Mouse (Mus musculus) hindbrain, postnatal 0 days (tissue): ENCODE data around the gene Gstt4. TPM values are rescaled to one million over a fixed set of nuclear protein-coding genes. Genes with fewer than 3 reads are reported as not detected.
A peak's percentile ranks its signal among the peaks of the same experiment; 100 is the strongest.
"Not testable (repeated sequence)": the region's sequence is repeated elsewhere in the genome, so short reads cannot be mapped to it uniquely, and the experiment has no call there.

Experiments
- ATAC-seq: fragments of 200-750 bp; cut with Nextera tagmentation; 2 replicates; pipeline ENCODE4 v1.8.0; 2017; ENCODE audit warnings: mild to moderate bottlenecking, moderate TSS enrichment, moderate library complexity
- DNase-seq: peaks from one replicate; pipeline ENCODE4 v3.0.0-alpha.2; 2015; ENCODE audit warnings: low spot score
- H3K27ac ChIP-seq: fragments of 300-500 bp; sonication (generic); 2 replicates; pipeline ENCODE4 v1.5.1; 2014; ENCODE audit warnings: mild to moderate bottlenecking
- H3K27me3 ChIP-seq: fragments of 300-500 bp; sonication (generic); 2 replicates; pipeline ENCODE4 v1.6.1; 2014; ENCODE audit warnings: low read length, mixed read lengths; ENCODE audit not compliant: insufficient read depth
- H3K36me3 ChIP-seq: fragments of 300-500 bp; sonication (generic); 2 replicates; pipeline ENCODE4 v1.6.1; 2014; ENCODE audit warnings: low read length, mixed read lengths; ENCODE audit not compliant: insufficient read depth
- H3K4me1 ChIP-seq: fragments of 300-500 bp; sonication (generic); 2 replicates; pipeline ENCODE4 v1.6.1; 2014; ENCODE audit warnings: antibody characterized with exemption, low read length, mixed read lengths; ENCODE audit not compliant: insufficient read depth
- H3K4me2 ChIP-seq: fragments of 300-500 bp; sonication (generic); 2 replicates; pipeline ENCODE4 v1.6.1; 2014; ENCODE audit warnings: low read depth, mild to moderate bottlenecking, low read length, moderate library complexity, mixed read lengths
- H3K4me3 ChIP-seq: fragments of 300-500 bp; sonication (generic); 2 replicates; pipeline ENCODE4 v1.5.1; 2014; ENCODE audit warnings: low read length
- H3K9ac ChIP-seq: fragments of 300-500 bp; sonication (generic); replicated peaks from 2 replicates; pipeline ENCODE4 v1.6.1; 2014; ENCODE audit warnings: mild to moderate bottlenecking, low read length, moderate library complexity, mixed read lengths
- H3K9me3 ChIP-seq: fragments of 300-500 bp; sonication (generic); 2 replicates; pipeline ENCODE4 v1.6.1; 2016; ENCODE audit warnings: low read length, mixed read lengths
- CTCF ChIP-seq: IDR thresholded peaks from 2 replicates; pipeline ENCODE4 v1.5.1; 2016; ENCODE audit warnings: antibody characterized with exemption, control low read depth, low read depth
- WGBS: fragments of 180-500 bp; shearing (Covaris S2); extraction: QIAGEN DNeasy Blood & Tissue Kit; methylation state at CpG from one replicate; pipeline ENCODE4 v1.1.7; 2014; 5-methylcytosine and 5-hydroxymethylcytosine counted together
- polyA plus RNA-seq: library from polyadenylated mRNA; unstranded; fragments of >200 nt; fragmentation: Nextera tagmentation; extraction: Ambion mirVana; gene quantifications from 2 replicates; pipeline ENCODE4 v1.2.1, GENCODE M21; 2015
- total RNA-seq: library from RNA; depleted of rRNA; stranded (reverse); fragments of >200 nt; gene quantifications from 2 replicates; pipeline ENCODE4 v1.2.3, GENCODE M21; 2014; rRNA removed

The Gstt4 gene
- not detected in 2 replicates for total RNA-seq
- polyA plus RNA-seq = not detected in 2 replicates

DNA sequence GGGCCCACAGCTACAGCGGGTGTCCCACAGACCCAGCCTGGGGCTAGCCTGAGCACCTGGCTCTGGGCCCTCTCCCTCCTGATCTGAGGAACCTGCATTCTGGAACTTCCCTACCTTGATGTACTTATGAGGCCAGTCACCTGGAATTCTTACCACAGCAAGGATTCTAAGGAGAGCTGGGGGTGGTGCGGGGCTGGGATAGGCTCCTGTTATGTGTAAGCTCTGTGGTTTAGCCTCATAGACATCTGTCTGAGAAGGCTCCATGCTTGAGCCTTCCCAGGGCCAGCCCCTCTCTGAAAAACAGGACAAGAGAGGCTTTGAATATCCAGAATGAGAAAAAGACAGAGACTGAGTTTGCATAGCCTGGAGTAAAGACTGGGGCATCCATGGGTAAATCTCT lies at the start of gene Gstt4:
Gene Gstt4 (minus strand): TSS at position 101 of the 400 bp plus-strand sequence.
- no peaks in the 10 kb centered on the region for H3K4me1 ChIP-seq
- no peak within 1 kb of the TSS for H3K4me3 ChIP-seq
- H3K9ac ChIP-seq = no peak within 1 kb of the TSS
- H3K9me3 ChIP-seq = no peaks in the 10 kb centered on the region
- TF ChIP-seq CTCF = no peak
- ATAC-seq (no peak), DNase-seq (no peak)
- no peak within 1 kb of the TSS for H3K4me2 ChIP-seq
- H3K27me3 ChIP-seq = no peaks in the 10 kb centered on the region
- 90% methylated on average over 2 of the region's 2 CpGs for WGBS
- no peaks in the 10 kb centered on the region for H3K36me3 ChIP-seq
- H3K27ac ChIP-seq = no peak within 1 kb of the TSS

DNA sequence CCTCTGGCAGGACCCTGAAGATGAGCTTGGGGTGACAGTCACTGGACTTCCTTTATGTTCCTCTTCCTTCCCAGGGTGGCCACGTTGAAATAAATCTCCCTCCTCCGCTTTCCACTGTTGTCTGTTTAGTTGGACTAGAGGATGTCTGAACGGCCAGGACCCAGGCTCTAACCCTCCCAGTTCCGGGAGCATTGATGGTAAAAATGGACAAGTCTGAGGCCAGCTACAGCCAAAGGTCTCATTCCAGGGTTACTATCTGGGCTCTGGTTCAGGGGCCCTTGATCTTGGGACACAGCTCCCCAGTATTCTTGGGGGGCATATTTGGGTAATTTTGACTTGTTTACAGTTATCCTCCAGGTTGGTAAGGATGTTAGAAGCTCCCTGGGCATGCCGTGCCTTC lies 39.2 kb upstream of the Gstt4 start:
- no peak for DNase-seq
- no peak for TF ChIP-seq CTCF
- H3K4me3 ChIP-seq = no peak overlapping the region
- no peak overlapping the region for H3K9ac ChIP-seq
- ATAC-seq = no peak
- H3K4me2 ChIP-seq = no peak overlapping the region
- no peak overlapping the region for H3K27ac ChIP-seq
- 0 out of 2 replicates have a peak, but pooled peaks cover 7% of the 10 kb centered on the region for H3K4me1 ChIP-seq
- WGBS = 44% methylated on average over 5 of the region's 5 CpGs
- peaks cover 5% of the 10 kb centered on the region for H3K36me3 ChIP-seq
- H3K27me3 ChIP-seq = no peaks in the 10 kb centered on the region
- H3K9me3 ChIP-seq = no peaks in the 10 kb centered on the region

DNA sequence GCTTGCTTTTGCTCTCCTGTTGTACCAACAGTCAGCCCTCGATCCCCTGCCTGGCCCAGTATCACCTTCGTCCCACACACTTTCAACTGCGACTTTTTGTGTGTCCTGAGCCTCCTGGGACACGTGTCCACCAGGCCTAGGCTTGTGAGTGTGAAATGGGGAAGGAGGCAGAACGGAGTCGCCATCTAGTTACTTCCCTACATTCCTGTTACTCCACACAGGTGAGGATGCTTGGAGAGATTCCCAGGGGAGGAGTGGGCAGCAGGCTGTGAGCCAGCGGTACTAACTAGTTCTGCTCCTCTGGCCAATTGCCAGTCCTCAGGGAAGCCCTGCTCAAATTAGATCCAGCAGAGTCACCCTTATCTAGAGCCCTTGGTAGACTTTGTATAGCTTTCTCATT lies 38.4 kb upstream of the Gstt4 start:
- Histone ChIP-seq H3K4me3 (peak overlapping the region; percentile 57; the same call in 1 of the 2 replicates), H3K4me2 (peak overlapping the region; percentile 69), H3K36me3 (peaks cover 5% of the 10 kb centered on the region), H3K9ac (peak overlapping the region; percentile 79; the same call in 1 of the 2 replicates), H3K9me3 (no peaks in the 10 kb centered on the region), H3K27ac (peak overlapping the region; percentile 93), H3K27me3 (no peaks in the 10 kb centered on the region), H3K4me1 (0 out of 2 replicates have a peak, but pooled peaks cover 7% of the 10 kb centered on the region)
- peak; percentile 27 for DNase-seq
- ATAC-seq = no peak
- TF ChIP-seq CTCF = no peak
- 19% methylated on average over 7 of the region's 7 CpGs for WGBS

DNA sequence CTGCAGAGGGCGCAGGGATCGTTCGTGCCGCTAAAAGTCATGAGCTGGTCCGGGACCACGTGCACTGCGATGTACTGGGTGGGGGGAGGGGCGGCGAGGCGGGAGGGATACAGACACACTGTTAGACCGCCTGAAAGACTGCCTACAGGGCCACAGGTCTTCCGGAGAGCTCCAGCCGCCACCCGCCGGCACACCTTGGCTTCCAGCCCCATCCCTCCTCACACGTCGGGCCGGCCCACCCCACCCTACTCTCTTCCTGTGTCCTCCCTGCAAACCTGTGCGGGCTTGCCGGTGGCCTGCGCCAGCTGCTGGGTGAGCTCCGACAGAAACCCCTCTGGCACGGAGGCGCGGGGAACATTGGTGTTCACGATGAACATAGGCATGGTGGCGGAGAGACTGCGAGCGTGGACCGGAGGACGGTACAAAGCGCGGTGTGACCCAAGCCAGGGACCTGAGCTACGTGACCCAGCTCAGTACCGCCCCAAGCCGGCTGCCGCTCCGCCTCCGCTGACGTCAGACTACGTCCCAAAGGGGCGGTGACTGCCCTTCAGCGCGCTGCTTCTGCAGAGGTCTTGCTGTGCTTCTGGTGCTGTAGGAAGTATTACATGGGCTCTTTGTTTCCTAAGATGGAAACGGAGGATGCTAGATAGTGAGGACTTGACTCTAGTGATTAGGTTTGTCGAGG lies 37.6 kb upstream of the Gstt4 start, which contains the start of gene Mif:
Gene Mif (minus strand): TSS at position 455 of the 685 bp plus-strand sequence.
- peak; percentile 95 for ATAC-seq
- H3K4me1 ChIP-seq, H3K9me3 ChIP-seq, H3K36me3 ChIP-seq, H3K27me3 ChIP-seq: not testable (repeated sequence)
- Histone ChIP-seq H3K4me2 (peak within 1 kb of the TSS; percentile 69), H3K4me3 (peak within 1 kb of the TSS; percentile 57), H3K9ac (peak within 1 kb of the TSS; percentile 79), H3K27ac (peak within 1 kb of the TSS; percentile 93)
- peak; percentile 41 for TF ChIP-seq CTCF
- DNase-seq = peak; percentile 95
- WGBS = under 1% methylated on average over 44 of the region's 46 CpGs

DNA sequence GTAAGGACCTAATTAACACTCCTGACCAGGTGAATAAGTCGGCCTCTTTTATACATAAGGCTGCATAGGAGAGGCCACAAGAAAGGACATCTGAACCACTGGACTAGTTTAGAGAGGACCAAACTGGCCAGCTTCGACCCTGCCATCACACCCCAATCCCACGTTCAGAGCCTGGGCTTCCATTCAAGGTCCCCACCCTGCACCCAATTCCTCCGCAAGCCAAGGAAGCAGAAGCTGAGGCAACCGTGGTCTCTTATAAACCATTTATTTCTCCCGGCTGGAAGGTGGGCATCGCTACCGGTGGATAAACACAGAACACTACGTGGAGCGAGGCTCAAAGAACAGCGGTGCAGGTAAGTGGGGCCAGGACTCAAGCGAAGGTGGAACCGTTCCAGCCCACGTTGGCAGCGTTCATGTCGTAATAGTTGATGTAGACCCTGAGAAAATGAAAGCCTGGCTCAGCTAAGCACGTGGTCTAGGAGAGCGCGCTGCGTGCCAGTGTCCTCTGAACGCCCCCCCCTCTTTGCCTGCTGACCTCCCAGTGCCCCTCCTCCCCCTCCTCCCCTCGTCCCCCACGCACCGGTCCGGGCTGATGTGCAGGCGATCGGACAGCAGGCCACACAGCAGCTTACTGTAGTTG lies 36.9 kb upstream of the Gstt4 start:
- Histone ChIP-seq H3K27ac (peak overlapping the region; percentile 93), H3K27me3 (no peaks in the 10 kb centered on the region), H3K9ac (peak overlapping the region; percentile 79), H3K36me3 (peaks cover 5% of the 10 kb centered on the region), H3K4me3 (peak overlapping the region; percentile 57), H3K4me2 (peak overlapping the region; percentile 69), H3K9me3 (no peaks in the 10 kb centered on the region), H3K4me1 (0 out of 2 replicates have a peak, but pooled peaks cover 7% of the 10 kb centered on the region)
- ATAC-seq (peak; percentile 85), DNase-seq (peak; percentile 78)
- 3% methylated on average over 26 of the region's 27 CpGs for WGBS
- no peak for TF ChIP-seq CTCF

DNA sequence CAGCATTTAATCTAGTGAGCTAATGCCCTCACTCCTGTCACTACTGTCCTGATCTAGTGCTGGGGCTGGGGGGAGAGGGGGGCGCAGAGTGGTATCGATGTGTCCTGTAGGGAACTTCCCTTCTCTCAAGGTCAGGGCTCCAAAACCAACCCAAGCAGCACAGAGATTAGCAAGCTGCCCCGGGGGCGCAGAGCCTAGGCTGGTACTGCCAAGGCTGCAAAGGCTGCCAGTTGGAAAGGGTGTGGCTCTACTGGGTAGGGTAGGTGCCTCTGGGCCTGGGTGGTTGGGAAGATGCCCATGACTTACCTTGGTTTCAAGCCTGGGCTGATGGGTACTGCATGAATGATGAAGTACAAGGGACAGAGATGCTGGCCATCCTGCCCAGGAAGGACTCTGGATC lies 35.3 kb upstream of the Gstt4 start:
- Histone ChIP-seq H3K27me3 (no peaks in the 10 kb centered on the region), H3K9ac (no peak overlapping the region), H3K4me3 (no peak overlapping the region), H3K27ac (no peak overlapping the region), H3K36me3 (peaks cover 5% of the 10 kb centered on the region), H3K4me2 (no peak overlapping the region), H3K4me1 (0 out of 2 replicates have a peak, but pooled peaks cover 7% of the 10 kb centered on the region), H3K9me3 (no peaks in the 10 kb centered on the region)
- WGBS = 81% methylated on average over 4 of the region's 4 CpGs
- ATAC-seq = no peak
- no peak for DNase-seq
- no peak for TF ChIP-seq CTCF
